Mouse (Mus musculus): Measurements from ENCODE around the gene Thada. TPM values are rescaled to one million over a fixed set of nuclear protein-coding genes. Genes with fewer than 3 reads are reported as not detected.
A peak's percentile ranks its signal among the peaks of the same experiment; 100 is the strongest.

Gene Thada
- polyA plus RNA-seq, 1 experiment from 2014 or later: 7.9 TPM

GRCm38 (mm10) chr17:84497972-84498604 lies 32.1 kb upstream of the Thada start:
- no peak for ATAC-seq (ENCODE audit: insufficient number of reproducible peaks, low FRiP score, low TSS enrichment, low read depth)
- H3K4me2 ChIP-seq (replicated peaks): no peak overlapping the region
- H3K4me1 ChIP-seq: no peaks in the 10 kb centered on the region
- H3K9ac ChIP-seq: no peak overlapping the region
- 0 out of 2 replicates have a peak overlapping the region, but pooled peaks have one; percentile 9 for H3K27ac ChIP-seq (replicated peaks)
- H3K36me3 ChIP-seq: no peaks in the 10 kb centered on the region
- no peaks in the 10 kb centered on the region for H3K27me3 ChIP-seq
- no peaks in the 10 kb centered on the region for H3K9me3 ChIP-seq (replicated peaks)
- WGBS: 39% methylated on average over 3 of the region's 3 CpGs
- no peak overlapping the region for H3K4me3 ChIP-seq (replicated peaks)

DNA sequence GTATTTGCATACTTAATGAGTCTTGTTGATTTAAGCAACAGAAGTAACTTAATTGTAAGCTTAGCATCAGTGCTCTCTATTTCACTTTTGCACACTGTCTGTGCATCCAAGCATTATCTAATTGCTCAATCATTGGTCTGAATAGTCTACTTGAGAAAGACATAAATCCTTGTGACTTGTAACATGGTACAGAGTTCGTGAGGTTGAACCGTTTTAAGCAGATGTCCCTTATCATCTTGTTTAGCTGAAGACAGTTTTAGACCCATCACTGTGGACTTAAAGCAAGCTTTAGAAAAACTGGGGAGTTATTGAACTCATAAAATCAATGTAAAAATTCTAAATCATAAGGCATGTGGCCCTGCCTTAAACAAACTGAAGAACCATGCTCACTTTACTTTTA lies 31.6 kb upstream of the Thada start:
- H3K36me3 ChIP-seq: no peaks in the 10 kb centered on the region
- 72% methylated on average over 2 of the region's 2 CpGs for WGBS
- H3K4me3 ChIP-seq (replicated peaks): no peak overlapping the region
- H3K4me1 ChIP-seq: no peaks in the 10 kb centered on the region
- ATAC-seq (ENCODE audit: insufficient number of reproducible peaks, low FRiP score, low TSS enrichment, low read depth): no peak
- no peak overlapping the region for H3K4me2 ChIP-seq (replicated peaks)
- no peak overlapping the region for H3K9ac ChIP-seq
- no peaks in the 10 kb centered on the region for H3K27me3 ChIP-seq
- no peaks in the 10 kb centered on the region for H3K9me3 ChIP-seq (replicated peaks)
- H3K27ac ChIP-seq (replicated peaks): no peak overlapping the region

GRCm38 (mm10) chr17:84497026-84497425 lies 31.0 kb upstream of the Thada start:
- H3K36me3 ChIP-seq: no peaks in the 10 kb centered on the region
- no peaks in the 10 kb centered on the region for H3K4me1 ChIP-seq
- no peak for ATAC-seq (ENCODE audit: insufficient number of reproducible peaks, low FRiP score, low TSS enrichment, low read depth)
- WGBS: 84% methylated on average over 5 of the region's 5 CpGs
- H3K4me3 ChIP-seq (replicated peaks): no peak overlapping the region
- H3K9ac ChIP-seq: no peak overlapping the region
- no peak overlapping the region for H3K4me2 ChIP-seq (replicated peaks)
- H3K9me3 ChIP-seq (replicated peaks): no peaks in the 10 kb centered on the region
- H3K27ac ChIP-seq (replicated peaks): no peak overlapping the region
- H3K27me3 ChIP-seq: no peaks in the 10 kb centered on the region

DNA sequence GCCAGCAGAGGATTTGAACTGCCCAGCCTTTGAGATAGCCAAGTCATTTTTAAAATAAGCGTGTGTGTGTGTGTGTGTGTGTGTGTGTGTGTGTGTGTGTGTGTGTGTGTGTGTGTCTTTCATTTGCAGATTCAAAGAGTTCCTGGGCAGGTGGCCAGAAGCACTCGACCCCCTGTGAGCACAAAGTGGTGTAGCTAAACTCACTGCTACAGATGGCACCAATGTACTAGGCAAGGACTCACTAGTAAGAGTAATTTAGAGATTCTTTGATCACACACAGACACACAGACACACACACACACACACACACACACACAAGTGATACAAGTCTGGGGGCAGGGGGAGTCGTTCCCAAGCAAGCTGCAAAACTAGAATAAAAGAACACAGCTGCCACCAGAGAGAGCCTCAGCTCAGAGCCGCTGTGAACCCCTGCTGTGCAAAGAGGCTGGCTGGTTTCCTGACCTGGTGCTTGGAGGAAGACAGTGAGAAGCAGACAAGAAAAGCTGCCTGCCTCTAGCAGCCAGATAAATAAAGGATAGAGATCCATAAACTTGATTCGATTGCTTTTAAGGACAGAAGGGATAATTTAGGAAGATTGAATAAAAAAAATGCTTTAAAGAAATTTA lies 26.4 kb upstream of the Thada start:
- no peak overlapping the region for H3K9ac ChIP-seq
- no peaks in the 10 kb centered on the region for H3K36me3 ChIP-seq
- 38% methylated on average over 5 of the region's 5 CpGs for WGBS
- no peaks in the 10 kb centered on the region for H3K4me1 ChIP-seq
- H3K27me3 ChIP-seq: no peaks in the 10 kb centered on the region
- no peak overlapping the region for H3K4me3 ChIP-seq (replicated peaks)
- ATAC-seq (ENCODE audit: insufficient number of reproducible peaks, low FRiP score, low TSS enrichment, low read depth): no peak
- H3K4me2 ChIP-seq (replicated peaks): no peak overlapping the region
- no peaks in the 10 kb centered on the region for H3K9me3 ChIP-seq (replicated peaks)
- H3K27ac ChIP-seq (replicated peaks): no peak overlapping the region

DNA sequence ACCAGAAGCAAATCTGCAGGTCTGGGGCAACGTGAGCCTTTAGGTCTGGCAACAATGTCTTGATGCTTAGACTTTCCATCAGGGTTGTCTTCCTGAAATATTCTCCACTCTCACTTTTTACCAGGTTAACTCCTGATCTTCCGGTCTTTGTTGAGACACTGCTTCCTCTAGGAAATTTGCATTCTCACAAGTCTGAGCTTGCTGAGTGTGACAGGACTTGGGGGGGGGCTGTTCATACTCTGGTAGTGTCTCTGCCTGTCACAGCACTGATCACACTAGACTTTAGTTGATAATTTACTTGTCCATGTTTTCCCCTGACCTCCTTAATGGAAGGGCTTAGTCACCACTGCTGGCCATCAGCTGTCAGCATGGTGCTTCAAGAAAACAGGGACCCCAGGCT lies 21.4 kb upstream of the Thada start:
- 68% methylated on average over 2 of the region's 2 CpGs for WGBS
- H3K36me3 ChIP-seq: no peaks in the 10 kb centered on the region
- H3K9me3 ChIP-seq (replicated peaks): no peaks in the 10 kb centered on the region
- H3K4me3 ChIP-seq (replicated peaks): no peak overlapping the region
- H3K27ac ChIP-seq (replicated peaks): no peak overlapping the region
- no peaks in the 10 kb centered on the region for H3K4me1 ChIP-seq
- H3K27me3 ChIP-seq: no peaks in the 10 kb centered on the region
- H3K9ac ChIP-seq: no peak overlapping the region
- no peak overlapping the region for H3K4me2 ChIP-seq (replicated peaks)
- ATAC-seq (ENCODE audit: insufficient number of reproducible peaks, low FRiP score, low TSS enrichment, low read depth): no peak

DNA sequence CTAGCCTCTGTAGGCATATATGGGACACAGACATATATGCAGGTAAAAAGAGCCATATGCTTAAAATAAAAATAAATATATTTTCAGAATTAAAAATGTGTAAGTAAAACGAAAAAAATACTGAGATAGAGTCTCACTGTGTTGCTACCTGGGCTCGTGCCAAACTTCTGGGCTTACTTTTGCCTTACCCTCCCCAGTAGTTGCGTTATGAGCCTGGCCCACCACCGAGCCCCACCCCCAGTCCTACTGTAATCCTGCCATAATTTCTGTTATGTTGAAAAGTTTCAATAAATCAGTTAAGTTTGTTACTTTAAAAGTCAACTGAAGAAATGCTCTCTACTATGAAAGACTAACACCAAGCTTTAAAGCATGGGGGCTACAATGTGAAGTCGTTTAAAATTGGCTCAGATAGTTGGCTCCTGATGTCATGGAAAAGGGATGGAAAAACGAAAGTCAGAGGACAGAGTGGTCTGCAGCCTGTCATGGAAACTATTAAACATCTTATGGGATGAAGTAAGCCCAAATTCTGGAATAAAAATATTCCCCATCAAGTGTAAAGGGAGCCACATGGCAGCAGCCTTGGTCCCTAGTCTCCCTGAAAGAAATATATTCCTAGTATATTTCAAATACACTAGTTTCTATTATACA lies 17.8 kb upstream of the Thada start:
- no peaks in the 10 kb centered on the region for H3K4me1 ChIP-seq
- no peak overlapping the region for H3K9ac ChIP-seq
- no peak for ATAC-seq (ENCODE audit: insufficient number of reproducible peaks, low FRiP score, low TSS enrichment, low read depth)
- 57% methylated on average over 6 of the region's 6 CpGs for WGBS
- H3K27ac ChIP-seq (replicated peaks): no peak overlapping the region
- H3K36me3 ChIP-seq: no peaks in the 10 kb centered on the region
- H3K4me2 ChIP-seq (replicated peaks): no peak overlapping the region
- no peak overlapping the region for H3K4me3 ChIP-seq (replicated peaks)
- no peaks in the 10 kb centered on the region for H3K9me3 ChIP-seq (replicated peaks)
- no peaks in the 10 kb centered on the region for H3K27me3 ChIP-seq

DNA sequence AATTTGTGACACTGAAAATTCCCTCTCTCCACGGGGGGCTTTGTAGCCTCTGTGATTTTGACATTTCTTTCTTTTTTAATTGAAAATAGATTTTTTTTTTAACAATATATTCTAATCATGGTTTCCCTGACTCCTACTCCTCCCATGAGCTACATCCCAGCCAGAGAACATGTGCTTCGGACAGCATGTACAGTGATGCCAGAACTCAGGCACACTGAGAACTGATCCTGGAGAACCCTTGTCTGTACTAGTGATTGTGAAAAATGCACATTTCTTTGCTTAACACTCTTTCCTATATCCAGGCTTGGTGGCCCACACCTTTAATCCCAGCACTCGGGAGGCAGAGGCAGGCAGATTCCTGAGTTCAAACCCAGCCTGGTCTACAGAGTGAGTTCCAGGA lies 16.8 kb upstream of the Thada start:
- Histone ChIP-seq H3K9me3 (replicated peaks) (no peaks in the 10 kb centered on the region), H3K36me3 (no peaks in the 10 kb centered on the region), H3K27ac (replicated peaks) (no peak overlapping the region), H3K4me3 (replicated peaks) (no peak overlapping the region), H3K9ac (no peak overlapping the region), H3K4me1 (no peaks in the 10 kb centered on the region), H3K27me3 (no peaks in the 10 kb centered on the region), H3K4me2 (replicated peaks) (no peak overlapping the region)
- ATAC-seq (ENCODE audit: insufficient number of reproducible peaks, low FRiP score, low TSS enrichment, low read depth): no peak
- WGBS: 81% methylated on average over 3 of the region's 3 CpGs

DNA sequence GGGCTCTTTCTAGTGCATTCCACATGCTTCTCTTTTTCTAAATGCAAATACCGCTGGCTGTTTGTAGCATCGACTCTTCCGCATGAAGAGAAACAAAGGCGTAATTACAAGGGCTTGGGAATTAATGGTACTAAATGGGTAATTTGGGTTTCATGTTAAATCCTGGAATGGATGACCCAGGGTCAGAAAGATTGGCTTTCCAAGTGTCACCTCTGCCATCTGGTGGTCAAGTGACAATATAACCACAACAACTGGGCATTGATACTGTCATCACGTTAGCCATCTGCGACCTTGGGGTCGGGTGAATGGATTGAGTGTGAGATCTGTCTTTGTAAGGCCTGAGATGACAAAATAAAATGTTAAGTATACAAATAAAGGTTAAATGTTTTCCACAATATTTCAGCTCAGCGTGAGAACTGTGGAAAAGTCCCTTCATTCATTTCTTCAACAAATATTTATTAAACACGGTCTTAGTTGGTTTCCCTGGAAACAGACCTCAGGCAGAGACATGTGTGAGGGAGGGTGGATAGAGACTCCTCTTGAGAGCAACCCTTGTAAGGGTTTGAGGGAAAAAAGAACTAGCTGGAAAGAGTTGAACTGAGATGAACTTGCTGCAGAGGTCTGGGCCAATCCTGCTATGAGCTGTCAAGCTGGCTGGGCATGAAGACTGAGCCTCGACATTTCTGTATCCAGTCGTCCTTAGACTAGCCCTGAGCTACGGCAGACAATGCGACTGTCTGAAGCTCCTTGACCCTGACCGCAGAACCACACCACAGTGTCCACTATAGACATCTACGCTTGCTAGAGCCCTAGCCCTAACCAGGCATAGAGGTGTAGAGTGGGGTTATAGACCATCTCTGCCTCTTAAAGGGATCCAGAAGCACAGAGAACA lies 14.7 kb upstream of the Thada start:
- no peaks in the 10 kb centered on the region for H3K27me3 ChIP-seq
- 46% methylated on average over 15 of the region's 15 CpGs for WGBS
- no peaks in the 10 kb centered on the region for H3K9me3 ChIP-seq (replicated peaks)
- no peak overlapping the region for H3K9ac ChIP-seq
- H3K27ac ChIP-seq (replicated peaks): no peak overlapping the region
- H3K4me2 ChIP-seq (replicated peaks): no peak overlapping the region
- no peaks in the 10 kb centered on the region for H3K36me3 ChIP-seq
- H3K4me1 ChIP-seq: no peaks in the 10 kb centered on the region
- ATAC-seq (ENCODE audit: insufficient number of reproducible peaks, low FRiP score, low TSS enrichment, low read depth): no peak
- no peak overlapping the region for H3K4me3 ChIP-seq (replicated peaks)

GRCm38 (mm10) chr17:84478276-84478675 lies 12.3 kb upstream of the Thada start:
- WGBS: 78% methylated on average over 4 of the region's 4 CpGs
- Histone ChIP-seq H3K36me3 (no peaks in the 10 kb centered on the region), H3K4me1 (no peaks in the 10 kb centered on the region), H3K9me3 (replicated peaks) (no peaks in the 10 kb centered on the region), H3K9ac (no peak overlapping the region), H3K4me3 (replicated peaks) (no peak overlapping the region), H3K27ac (replicated peaks) (no peak overlapping the region), H3K27me3 (no peaks in the 10 kb centered on the region), H3K4me2 (replicated peaks) (no peak overlapping the region)
- ATAC-seq (ENCODE audit: insufficient number of reproducible peaks, low FRiP score, low TSS enrichment, low read depth): no peak

DNA sequence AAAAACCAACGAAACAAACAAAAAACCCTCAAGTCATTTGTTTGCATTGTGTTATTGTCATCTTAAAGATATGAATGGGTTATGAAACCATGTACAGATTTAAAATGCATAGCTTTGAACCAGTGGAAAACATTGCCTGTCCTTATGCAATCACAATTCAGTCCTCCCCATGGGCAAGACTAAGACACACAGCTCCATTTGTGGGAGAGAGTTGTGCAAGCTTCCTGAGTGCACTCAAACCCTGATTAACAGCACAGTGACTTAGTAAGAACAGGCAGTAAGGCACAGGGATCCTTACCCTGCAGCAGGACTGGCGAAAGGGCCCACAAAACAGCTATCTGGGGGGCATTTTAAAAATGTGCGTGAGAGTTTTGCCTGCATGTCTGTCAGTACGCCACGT lies 11.2 kb upstream of the Thada start:
- no peak for ATAC-seq (ENCODE audit: insufficient number of reproducible peaks, low FRiP score, low TSS enrichment, low read depth)
- no peaks in the 10 kb centered on the region for H3K36me3 ChIP-seq
- H3K9me3 ChIP-seq (replicated peaks): no peaks in the 10 kb centered on the region
- H3K27me3 ChIP-seq: no peaks in the 10 kb centered on the region
- H3K4me3 ChIP-seq (replicated peaks): no peak overlapping the region
- 76% methylated on average over 5 of the region's 5 CpGs for WGBS
- no peak overlapping the region for H3K27ac ChIP-seq (replicated peaks)
- no peak overlapping the region for H3K4me2 ChIP-seq (replicated peaks)
- no peak overlapping the region for H3K9ac ChIP-seq
- H3K4me1 ChIP-seq: no peaks in the 10 kb centered on the region

- ATAC-seq (ENCODE audit: insufficient number of reproducible peaks, low FRiP score, low TSS enrichment, low read depth): no peak
- Histone ChIP-seq H3K9me3 (replicated peaks) (no peaks in the 10 kb centered on the region), H3K36me3 (no peaks in the 10 kb centered on the region), H3K4me1 (no peaks in the 10 kb centered on the region), H3K4me2 (replicated peaks) (no peak overlapping the region), H3K9ac (no peak overlapping the region), H3K27me3 (no peaks in the 10 kb centered on the region), H3K27ac (replicated peaks) (no peak overlapping the region), H3K4me3 (replicated peaks) (no peak overlapping the region)
- WGBS: 44% methylated on average over 4 of the region's 4 CpGs
These were observed 8.3 kb upstream of the Thada start for GRCm38 (mm10) chr17:84474312-84474711.
